Mouse (Mus musculus): ENCODE results near the gene Ctc1. TPM values are rescaled to one million over a fixed set of nuclear protein-coding genes. Genes with fewer than 3 reads are reported as not detected.

The Ctc1 gene
- polyA plus RNA-seq, 1 experiment from 2014 or later, result 23.0 TPM

DNA sequence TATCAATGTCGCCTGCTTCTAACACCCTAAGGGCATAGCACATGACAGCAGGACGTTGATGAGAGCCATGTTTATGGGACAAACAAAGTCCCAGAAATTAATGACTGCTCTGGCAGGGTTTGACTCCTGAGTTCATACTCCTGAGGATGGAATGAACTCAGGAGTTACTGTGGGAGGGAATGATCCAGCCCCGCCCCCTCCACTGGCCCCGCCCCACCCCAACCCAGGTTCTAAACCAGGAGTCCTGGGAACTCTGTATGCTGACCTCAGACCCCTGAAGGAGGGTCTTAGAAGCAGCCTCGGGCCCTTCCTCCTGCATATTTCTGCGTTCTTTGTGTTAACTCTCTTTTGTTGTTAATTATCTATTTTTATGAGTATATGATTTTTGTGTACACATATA is 69.9 kb downstream of the Ctc1 start:
- WGBS (ENCODE audit: insufficient replicate concordance), result 66% methylated on average over 6 of the region's 6 CpGs
- Histone ChIP-seq H3K36me3 (ENCODE audit: control insufficient read depth, insufficient read depth) (peaks cover 6% of the 10 kb centered on the region; the same call in 1 of the 2 replicates), H3K9me3 (replicated peaks; ENCODE audit: control insufficient read depth, low read length) (no peaks in the 10 kb centered on the region), H3K27ac (ENCODE audit: low read length) (no peak overlapping the region), H3K9ac (ENCODE audit: low read depth, low read length) (no peak overlapping the region), H3K4me3 (ENCODE audit: low read depth, low read length) (no peak overlapping the region), H3K4me1 (ENCODE audit: control insufficient read depth, low read depth, low read length) (peaks cover 24% of the 10 kb centered on the region), H3K4me2 (ENCODE audit: low read depth, low read length) (no peak overlapping the region), H3K27me3 (ENCODE audit: control insufficient read depth, insufficient read depth, low read depth, low read length) (no peaks in the 10 kb centered on the region)
- ATAC-seq (ENCODE audit: low read depth), result no peak

Small RNA genes lying within 50 kb of the gene (microRNA-seq; reads per million reads assigned to microRNA genes)
- 5.2 reads per million, percentile 17 among the genes with 10 or more reads in this experiment for gene Mir3062

Other genes with a start within 250 kb of the Ctc1 start
- 36.9 and 38.6 TPM in 2 replicates for gene Ndel1, start 144.1 kb upstream of the Ctc1 start, polyA plus RNA-seq (2015; fragmentation: Nextera tagmentation; extraction: Ambion mirVana)
- 0.04 and 0.14 TPM in 2 replicates for gene Rnf222, start 127.4 kb upstream of the Ctc1 start, polyA plus RNA-seq (2015; fragmentation: Nextera tagmentation; extraction: Ambion mirVana)
- 457 and 528 TPM in 2 replicates for gene Rpl26, start 114.3 kb upstream of the Ctc1 start, polyA plus RNA-seq (2015; fragmentation: Nextera tagmentation; extraction: Ambion mirVana)
- not detected in 2 replicates for gene Odf4, start 88.8 kb upstream of the Ctc1 start, polyA plus RNA-seq (2015; fragmentation: Nextera tagmentation; extraction: Ambion mirVana)
- 1.7 and 2.0 TPM in 2 replicates for gene Arhgef15, start 58.4 kb upstream of the Ctc1 start, polyA plus RNA-seq (2015; fragmentation: Nextera tagmentation; extraction: Ambion mirVana)
- gene Slc25a35, start 47.8 kb upstream of the Ctc1 start, polyA plus RNA-seq (2015; fragmentation: Nextera tagmentation; extraction: Ambion mirVana), result 0.37 and 0.80 TPM in 2 replicates
- 16.3 and 19.3 TPM in 2 replicates for gene Rangrf, start 40.7 kb upstream of the Ctc1 start, polyA plus RNA-seq (2015; fragmentation: Nextera tagmentation; extraction: Ambion mirVana)
- gene Pfas, start 7.5 kb upstream of the Ctc1 start, polyA plus RNA-seq (2015; fragmentation: Nextera tagmentation; extraction: Ambion mirVana), result 13.7 and 15.4 TPM in 2 replicates
- 101 and 107 TPM in 2 replicates for gene Aurkb, start 29.7 kb downstream of the Ctc1 start, polyA plus RNA-seq (2015; fragmentation: Nextera tagmentation; extraction: Ambion mirVana)
- gene Borcs6, start 43.8 kb downstream of the Ctc1 start, polyA plus RNA-seq (2015; fragmentation: Nextera tagmentation; extraction: Ambion mirVana), result 3.1 and 3.6 TPM in 2 replicates
- 20.2 and 21.7 TPM in 2 replicates for gene Tmem107, start 54.9 kb downstream of the Ctc1 start, polyA plus RNA-seq (2015; fragmentation: Nextera tagmentation; extraction: Ambion mirVana)
- gene Vamp2, start 72.6 kb downstream of the Ctc1 start, polyA plus RNA-seq (2015; fragmentation: Nextera tagmentation; extraction: Ambion mirVana), result 16.4 and 25.4 TPM in 2 replicates
- gene Per1, start 79.3 kb downstream of the Ctc1 start, polyA plus RNA-seq (2015; fragmentation: Nextera tagmentation; extraction: Ambion mirVana), result 6.9 and 8.5 TPM in 2 replicates
- 0.06 and 0.07 TPM in 2 replicates for gene Hes7, start 104.5 kb downstream of the Ctc1 start, polyA plus RNA-seq (2015; fragmentation: Nextera tagmentation; extraction: Ambion mirVana)
- 0.07 TPM in 1 of 2 replicates, not detected in the other for gene 9130213A22Rik, start 106.7 kb downstream of the Ctc1 start, polyA plus RNA-seq (2015; fragmentation: Nextera tagmentation; extraction: Ambion mirVana)
- 0.09 and 0.39 TPM in 2 replicates for gene Aloxe3, start 110.0 kb downstream of the Ctc1 start, polyA plus RNA-seq (2015; fragmentation: Nextera tagmentation; extraction: Ambion mirVana)
- gene Alox12b, start 141.1 kb downstream of the Ctc1 start, polyA plus RNA-seq (2015; fragmentation: Nextera tagmentation; extraction: Ambion mirVana), result not detected in 2 replicates
- 0.08 TPM in 1 of 2 replicates, not detected in the other for gene Alox8, start 181.9 kb downstream of the Ctc1 start, polyA plus RNA-seq (2015; fragmentation: Nextera tagmentation; extraction: Ambion mirVana)
- gene Gucy2e, start 221.1 kb downstream of the Ctc1 start, polyA plus RNA-seq (2015; fragmentation: Nextera tagmentation; extraction: Ambion mirVana), result not detected in 2 replicates